Mouse (Mus musculus) intestine, postnatal 0 days (tissue): ENCODE results near the gene Abi3bp. TPM values are rescaled to one million over a fixed set of nuclear protein-coding genes. Genes with fewer than 3 reads are reported as not detected.

ENCODE experiments used
- ATAC-seq: fragments of 200-750 bp; cut with Nextera tagmentation; 2 replicates; pipeline ENCODE4 v1.8.0; 2017; ENCODE audit warnings: mild to moderate bottlenecking, moderate TSS enrichment, moderate library complexity
- H3K27ac ChIP-seq: fragments of 300-500 bp; sonication (generic); 2 replicates; pipeline ENCODE4 v1.5.1; 2014; ENCODE audit warnings: mild to moderate bottlenecking, low read depth, low read length, moderate library complexity
- H3K27me3 ChIP-seq: fragments of 300-500 bp; sonication (generic); replicated peaks from 2 replicates; pipeline ENCODE4 v1.6.1; 2014; ENCODE audit warnings: low read length, mixed read lengths; ENCODE audit not compliant: control insufficient read depth, insufficient read depth
- H3K36me3 ChIP-seq: fragments of 300-500 bp; sonication (generic); 2 replicates; pipeline ENCODE4 v1.6.1; 2014; ENCODE audit warnings: mild to moderate bottlenecking, moderate library complexity; ENCODE audit not compliant: control insufficient read depth, insufficient read depth
- H3K4me1 ChIP-seq: fragments of 300-500 bp; sonication (generic); replicated peaks from 2 replicates; pipeline ENCODE4 v1.6.1; 2014; ENCODE audit warnings: antibody characterized with exemption, low read length, mixed read lengths; ENCODE audit not compliant: control insufficient read depth, insufficient read depth
- H3K4me2 ChIP-seq: fragments of 300-500 bp; sonication (generic); replicated peaks from 2 replicates; pipeline ENCODE4 v1.6.1; 2014; ENCODE audit warnings: low read depth, mild to moderate bottlenecking, moderate library complexity
- H3K4me3 ChIP-seq: fragments of 300-500 bp; sonication (generic); 2 replicates; pipeline ENCODE4 v1.5.1; 2014; ENCODE audit warnings: low read depth, low read length
- H3K9ac ChIP-seq: fragments of 300-500 bp; sonication (generic); 2 replicates; pipeline ENCODE4 v1.6.1; 2014; ENCODE audit warnings: mild to moderate bottlenecking, low read depth, low read length
- H3K9me3 ChIP-seq: fragments of 300-500 bp; sonication (generic); 2 replicates; pipeline ENCODE4 v1.6.1; 2016; ENCODE audit warnings: mixed run types; ENCODE audit not compliant: control insufficient read depth
- CTCF ChIP-seq: sonication (generic); IDR thresholded peaks from 2 replicates; pipeline ENCODE4 v1.5.1; 2016; ENCODE audit warnings: low read depth, mild to moderate bottlenecking, control low read depth, antibody characterized with exemption, moderate library complexity
- WGBS: fragments of 180-500 bp; shearing (Covaris S2); extraction: QIAGEN DNeasy Blood & Tissue Kit; methylation state at CpG from one replicate; pipeline ENCODE4 v1.1.7; 2014; 5-methylcytosine and 5-hydroxymethylcytosine counted together
- polyA plus RNA-seq: library from polyadenylated mRNA; unstranded; fragments of >200 nt; fragmentation: Nextera tagmentation; extraction: Ambion mirVana; gene quantifications from 2 replicates; pipeline ENCODE4 v1.2.1, GENCODE M21; 2015

The Abi3bp gene
- polyA plus RNA-seq, 1 experiment from 2014 or later = 10.1 TPM

GRCm38 (mm10) chr16:56501101-56501500 is 23.4 kb downstream of the Abi3bp start:
- Histone ChIP-seq H3K36me3 (no peaks in the 10 kb centered on the region), H3K4me3 (no peak overlapping the region), H3K9ac (no peak overlapping the region), H3K27ac (no peak overlapping the region), H3K27me3 (no peaks in the 10 kb centered on the region), H3K4me1 (no peaks in the 10 kb centered on the region), H3K9me3 (no peaks in the 10 kb centered on the region), H3K4me2 (no peak overlapping the region)
- WGBS = 60% methylated on average over 6 of the region's 6 CpGs
- no peak for ATAC-seq
- no peak for TF ChIP-seq CTCF

- Histone ChIP-seq H3K27me3 (no peaks in the 10 kb centered on the region), H3K4me3 (no peak overlapping the region), H3K9ac (no peak overlapping the region), H3K27ac (no peak overlapping the region), H3K9me3 (no peaks in the 10 kb centered on the region), H3K4me2 (no peak overlapping the region), H3K4me1 (no peaks in the 10 kb centered on the region), H3K36me3 (no peaks in the 10 kb centered on the region)
- 36% methylated on average over 2 of the region's 2 CpGs for WGBS
- no peak for ATAC-seq
- no peak for TF ChIP-seq CTCF
These were observed 23.8 kb downstream of the Abi3bp start for GRCm38 (mm10) chr16:56501513-56501912.

- no peak overlapping the region for H3K4me3 ChIP-seq
- no peaks in the 10 kb centered on the region for H3K4me1 ChIP-seq
- H3K4me2 ChIP-seq = no peak overlapping the region
- H3K27ac ChIP-seq = no peak overlapping the region
- WGBS = 81% methylated on average over 3 of the region's 3 CpGs
- no peaks in the 10 kb centered on the region for H3K36me3 ChIP-seq
- H3K9me3 ChIP-seq = no peaks in the 10 kb centered on the region
- H3K27me3 ChIP-seq = no peaks in the 10 kb centered on the region
- H3K9ac ChIP-seq = no peak overlapping the region
- no peak for TF ChIP-seq CTCF
- ATAC-seq = no peak
These were observed 24.5 kb downstream of the Abi3bp start for GRCm38 (mm10) chr16:56502134-56502533.

- Histone ChIP-seq H3K9ac (no peak overlapping the region), H3K9me3 (no peaks in the 10 kb centered on the region), H3K27ac (no peak overlapping the region), H3K4me3 (no peak overlapping the region), H3K36me3 (no peaks in the 10 kb centered on the region), H3K4me1 (no peaks in the 10 kb centered on the region), H3K4me2 (no peak overlapping the region), H3K27me3 (no peaks in the 10 kb centered on the region)
- WGBS = 80% methylated on average over 2 of the region's 2 CpGs
- TF ChIP-seq CTCF = no peak
- ATAC-seq = no peak
These were observed 26.3 kb downstream of the Abi3bp start for GRCm38 (mm10) chr16:56503941-56504340.

- Histone ChIP-seq H3K36me3 (no peaks in the 10 kb centered on the region), H3K4me1 (no peaks in the 10 kb centered on the region), H3K27me3 (no peaks in the 10 kb centered on the region), H3K9me3 (no peaks in the 10 kb centered on the region), H3K4me2 (no peak overlapping the region), H3K4me3 (no peak overlapping the region), H3K9ac (no peak overlapping the region), H3K27ac (no peak overlapping the region)
- WGBS = 67% methylated on average over 9 of the region's 9 CpGs
- no peak for TF ChIP-seq CTCF
- no peak for ATAC-seq
These were observed 40.3 kb downstream of the Abi3bp start for GRCm38 (mm10) chr16:56518024-56518423.

GRCm38 (mm10) chr16:56524359-56524758 is 46.7 kb downstream of the Abi3bp start:
- 44% methylated on average over 8 of the region's 8 CpGs for WGBS
- peak; percentile 71 for TF ChIP-seq CTCF
- no peak for ATAC-seq
- H3K27ac ChIP-seq = no peak overlapping the region
- no peak overlapping the region for H3K9ac ChIP-seq
- no peaks in the 10 kb centered on the region for H3K36me3 ChIP-seq
- no peaks in the 10 kb centered on the region for H3K27me3 ChIP-seq
- no peaks in the 10 kb centered on the region for H3K9me3 ChIP-seq
- H3K4me3 ChIP-seq = no peak overlapping the region
- no peaks in the 10 kb centered on the region for H3K4me1 ChIP-seq
- no peak overlapping the region for H3K4me2 ChIP-seq

GRCm38 (mm10) chr16:56526482-56526881 is 48.8 kb downstream of the Abi3bp start:
- ATAC-seq = no peak
- Histone ChIP-seq H3K27me3 (no peaks in the 10 kb centered on the region), H3K36me3 (no peaks in the 10 kb centered on the region), H3K9me3 (no peaks in the 10 kb centered on the region), H3K9ac (no peak overlapping the region), H3K4me3 (no peak overlapping the region), H3K4me1 (no peaks in the 10 kb centered on the region), H3K4me2 (no peak overlapping the region), H3K27ac (no peak overlapping the region)
- WGBS = 94% methylated on average over 1 of the region's 1 CpGs
- no peak for TF ChIP-seq CTCF
